Mouse (Mus musculus) olfactory bulb, adult 2 months (tissue): ENCODE results near the gene Ube4b. TPM values are rescaled to one million over a fixed set of nuclear protein-coding genes. Genes with fewer than 3 reads are reported as not detected.

Experiments
- H3K27ac ChIP-seq: fragments of 200-500 bp; 2 replicates; pipeline ENCODE4 v1.5.1; 2012; ENCODE audit warnings: low read depth, low read length; ENCODE audit not compliant: insufficient read depth
- H3K4me1 ChIP-seq: fragments of 200-500 bp; 2 replicates; pipeline ENCODE4 v1.6.1; 2012; ENCODE audit warnings: low read length; ENCODE audit not compliant: control insufficient read depth, insufficient read depth
- H3K4me3 ChIP-seq: fragments of 200-500 bp; 2 replicates; pipeline ENCODE4 v1.5.1; 2012; ENCODE audit warnings: mild to moderate bottlenecking, low read depth, low read length, moderate library complexity; ENCODE audit not compliant: insufficient read depth
- CTCF ChIP-seq: fragments of 200-500 bp; IDR thresholded peaks from 2 replicates; pipeline ENCODE4 v1.5.1; 2012; ENCODE audit warnings: low read depth, mild to moderate bottlenecking, low read length, moderate library complexity; ENCODE audit not compliant: insufficient read depth
- POLR2A ChIP-seq: fragments of 200-500 bp; IDR thresholded peaks from 2 replicates; pipeline ENCODE4 v1.6.1; 2012; ENCODE audit warnings: mild to moderate bottlenecking, low read depth, low read length, moderate library complexity; ENCODE audit not compliant: insufficient read depth
- WGBS: fragments of 180-500 bp; shearing (Covaris S2); methylation state at CpG from one replicate; pipeline ENCODE4 v1.1.7; 2018; 5-methylcytosine and 5-hydroxymethylcytosine counted together
- polyA plus RNA-seq: library from polyadenylated mRNA; stranded (reverse); fragments of >200 nt; gene quantifications from 2 replicates; pipeline ENCODE4 v1.2.4, GENCODE M21; 2012; ENCODE audit warnings: low replicate concordance; ENCODE audit not compliant: missing spikeins, insufficient read depth, insufficient read length

The Ube4b gene
- polyA plus RNA-seq, 1 experiment, result not detected

- no peak for TF ChIP-seq POLR2A
- no peak for TF ChIP-seq CTCF
- no peak overlapping the region for H3K4me3 ChIP-seq
- peaks cover 5% of the 10 kb centered on the region for H3K4me1 ChIP-seq
- H3K27ac ChIP-seq, result no peak overlapping the region
- 78% methylated on average over 7 of the region's 7 CpGs for WGBS
These were observed 99.3 kb downstream of the Ube4b start for GRCm38 (mm10) chr4:149327281-149327680.

DNA sequence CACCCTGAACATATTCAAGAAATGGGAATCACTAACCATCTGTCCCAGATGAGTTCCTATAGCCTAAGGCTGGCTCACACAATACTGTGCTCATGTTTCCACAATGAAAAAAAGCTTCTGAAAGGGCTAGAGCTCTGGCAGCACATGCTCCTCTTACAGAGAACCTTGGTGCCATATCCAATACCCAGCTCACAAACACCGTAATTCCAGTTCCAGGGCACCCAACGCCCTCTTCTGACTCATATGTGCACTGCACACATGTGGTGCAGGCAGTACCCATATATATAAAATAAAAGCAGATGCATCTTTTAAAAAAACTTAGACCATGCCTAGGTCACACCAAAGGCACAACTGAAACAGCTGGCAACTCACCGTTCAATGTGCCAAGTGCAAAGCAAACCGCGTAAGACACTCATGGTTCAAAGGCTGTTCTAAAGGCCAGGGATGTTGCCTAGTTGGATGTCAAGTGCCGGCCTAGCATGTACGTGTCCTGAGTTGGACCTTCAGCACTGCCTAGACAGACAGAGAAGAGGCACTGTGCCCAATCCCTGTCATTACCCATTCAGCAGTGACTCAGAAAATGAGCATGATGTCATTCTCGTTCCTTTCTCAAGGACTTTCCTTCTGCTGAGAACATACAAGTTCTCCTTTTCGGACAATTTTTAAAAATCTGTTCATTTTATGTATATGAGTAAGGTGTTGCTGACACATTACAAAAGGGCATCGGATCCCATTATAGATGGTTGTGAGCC lies 101.0 kb downstream of the Ube4b start:
- H3K4me1 ChIP-seq, result peaks cover 5% of the 10 kb centered on the region
- no peak overlapping the region for H3K4me3 ChIP-seq
- TF ChIP-seq POLR2A, result no peak
- no peak for TF ChIP-seq CTCF
- 82% methylated on average over 10 of the region's 10 CpGs for WGBS
- no peak overlapping the region for H3K27ac ChIP-seq

DNA sequence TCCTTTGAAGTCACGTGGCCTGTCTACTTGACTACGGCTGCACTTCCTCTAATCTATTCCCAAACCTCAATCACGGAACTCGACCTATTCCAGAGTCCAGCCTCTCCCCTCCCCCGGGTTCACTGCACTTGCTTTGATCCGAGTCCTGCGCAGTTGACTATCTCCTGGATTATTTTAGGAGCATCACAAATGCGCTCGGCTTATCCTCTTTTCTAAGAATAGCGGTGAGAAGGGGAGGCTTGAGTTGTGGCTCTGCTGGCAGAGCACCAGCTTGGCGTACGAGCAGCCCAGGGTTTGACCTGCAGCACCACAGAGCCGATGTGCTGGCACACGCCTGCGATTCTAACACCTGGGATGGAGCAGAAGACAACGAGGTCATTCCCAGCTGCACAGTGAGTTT lies 102.8 kb downstream of the Ube4b start:
- 65% methylated on average over 16 of the region's 16 CpGs for WGBS

GRCm38 (mm10) chr4:149322718-149323117 lies 103.8 kb downstream of the Ube4b start:
- Histone ChIP-seq H3K27ac (no peak overlapping the region), H3K4me1 (peaks cover 5% of the 10 kb centered on the region), H3K4me3 (no peak overlapping the region)
- TF ChIP-seq CTCF, result no peak
- no peak for TF ChIP-seq POLR2A
- WGBS, result 80% methylated on average over 6 of the region's 6 CpGs

More for the DNA sequence above, 102.8 kb downstream of the Ube4b start:
- Histone ChIP-seq H3K4me3 (no peak overlapping the region), H3K27ac (no peak overlapping the region), H3K4me1 (peaks cover 5% of the 10 kb centered on the region)
- TF ChIP-seq CTCF (no peak), POLR2A (no peak)

DNA sequence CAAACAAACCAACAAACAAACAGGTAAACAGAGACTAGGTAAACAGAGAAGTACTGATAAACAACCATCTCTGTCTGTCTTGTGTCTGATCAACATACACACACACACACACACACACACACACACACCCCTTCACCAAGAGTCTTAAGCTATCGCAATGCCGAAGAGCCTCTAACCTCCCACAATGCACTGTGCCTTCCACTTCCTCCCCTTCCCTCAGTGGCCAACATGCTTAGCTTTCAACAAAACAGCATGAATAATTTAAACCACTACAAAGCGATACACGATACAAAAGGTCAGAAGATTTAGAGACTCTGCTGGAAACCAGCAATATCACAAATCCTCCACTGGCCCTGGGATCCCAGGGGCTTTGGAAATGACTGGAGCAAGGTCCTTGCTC lies 104.3 kb downstream of the Ube4b start:
- Histone ChIP-seq H3K27ac (no peak overlapping the region), H3K4me1 (peaks cover 5% of the 10 kb centered on the region), H3K4me3 (no peak overlapping the region)
- no peak for TF ChIP-seq POLR2A
- TF ChIP-seq CTCF, result no peak
- WGBS, result 74% methylated on average over 4 of the region's 4 CpGs

GRCm38 (mm10) chr4:149319088-149319487 lies 107.5 kb downstream of the Ube4b start:
- Histone ChIP-seq H3K4me1 (peaks cover 5% of the 10 kb centered on the region), H3K27ac (no peak overlapping the region), H3K4me3 (no peak overlapping the region)
- TF ChIP-seq CTCF (no peak), POLR2A (no peak)
- WGBS, result 52% methylated on average over 9 of the region's 9 CpGs

GRCm38 (mm10) chr4:149317387-149317786 lies 109.2 kb downstream of the Ube4b start:
- 70% methylated on average over 5 of the region's 5 CpGs for WGBS
- Histone ChIP-seq H3K27ac (no peak overlapping the region), H3K4me1 (no peaks in the 10 kb centered on the region), H3K4me3 (no peak overlapping the region)
- TF ChIP-seq POLR2A (no peak), CTCF (no peak)

GRCm38 (mm10) chr4:149314275-149314837 lies 112.2 kb downstream of the Ube4b start:
- 96% methylated on average over 11 of the region's 11 CpGs for WGBS
- Histone ChIP-seq H3K4me1 (no peaks in the 10 kb centered on the region), H3K4me3 (no peak overlapping the region), H3K27ac (no peak overlapping the region)
- no peak for TF ChIP-seq CTCF
- no peak for TF ChIP-seq POLR2A

GRCm38 (mm10) chr4:149313558-149314253 lies 112.8 kb downstream of the Ube4b start:
- WGBS, result 92% methylated on average over 12 of the region's 12 CpGs
- no peak overlapping the region for H3K27ac ChIP-seq
- no peak for TF ChIP-seq POLR2A
- no peak for TF ChIP-seq CTCF
- no peak overlapping the region for H3K4me3 ChIP-seq
- H3K4me1 ChIP-seq, result no peaks in the 10 kb centered on the region
